Mouse (Mus musculus): ENCODE measurements around the gene Syt11. TPM values are rescaled to one million over a fixed set of nuclear protein-coding genes. Genes with fewer than 3 reads are reported as not detected.
"Not testable (repeated sequence)": the region's sequence is repeated elsewhere in the genome, so short reads cannot be mapped to it uniquely, and the experiment has no call there.

The Syt11 gene
- polyA plus RNA-seq, 1 experiment, result 9.5 TPM

- no peaks in the 10 kb centered on the region for H3K36me3 ChIP-seq (ENCODE audit: control insufficient read depth, insufficient read depth, low read length, poor library complexity, severe bottlenecking)
- H3K27ac ChIP-seq (ENCODE audit: insufficient read depth, low read length), result no peak overlapping the region
- no peak overlapping the region for H3K4me3 ChIP-seq (ENCODE audit: low read depth, low read length)
- no peaks in the 10 kb centered on the region for H3K27me3 ChIP-seq (ENCODE audit: control insufficient read depth, insufficient read depth, low read length, poor library complexity, severe bottlenecking)
- TF ChIP-seq EP300 (IDR thresholded peaks at IDR 0.05; ENCODE audit: insufficient read depth, low read depth, low read length) (no peak), POLR2A (IDR thresholded peaks at IDR 0.05; ENCODE audit: insufficient read depth, low read length) (no peak), CTCF (IDR thresholded peaks at IDR 0.05; ENCODE audit: low read depth, low read length) (no peak)
- no peaks in the 10 kb centered on the region for H3K4me1 ChIP-seq (ENCODE audit: control insufficient read depth, insufficient read depth, low read length)
- no peak overlapping the region for H3K9ac ChIP-seq (ENCODE audit: low read depth, poor library complexity, severe bottlenecking)
- H3K9me3 ChIP-seq (replicated peaks; ENCODE audit: control insufficient read depth, insufficient read depth, low read length, poor library complexity, severe bottlenecking), result no peaks in the 10 kb centered on the region
Measured at GRCm38 (mm10) chr3:88784889-88785288, 9.9 kb upstream of the Syt11 start.

GRCm38 (mm10) chr3:88773163-88773562 lies 1.8 kb downstream of the Syt11 start:
- H3K27me3 ChIP-seq (ENCODE audit: control insufficient read depth, insufficient read depth, low read length, poor library complexity, severe bottlenecking); H3K9me3 ChIP-seq (replicated peaks; ENCODE audit: control insufficient read depth, insufficient read depth, low read length, poor library complexity, severe bottlenecking); H3K9ac ChIP-seq (ENCODE audit: low read depth, poor library complexity, severe bottlenecking): not testable (repeated sequence)

GRCm38 (mm10) chr3:88772399-88772798 lies 2.6 kb downstream of the Syt11 start:
- H3K27ac ChIP-seq (ENCODE audit: insufficient read depth, low read length), result peak overlapping the region; percentile 51; the same call in 1 of the 2 replicates
- H3K9me3 ChIP-seq (replicated peaks; ENCODE audit: control insufficient read depth, insufficient read depth, low read length, poor library complexity, severe bottlenecking); H3K9ac ChIP-seq (ENCODE audit: low read depth, poor library complexity, severe bottlenecking); H3K4me3 ChIP-seq (ENCODE audit: low read depth, low read length); H3K4me1 ChIP-seq (ENCODE audit: control insufficient read depth, insufficient read depth, low read length); H3K27me3 ChIP-seq (ENCODE audit: control insufficient read depth, insufficient read depth, low read length, poor library complexity, severe bottlenecking); H3K36me3 ChIP-seq (ENCODE audit: control insufficient read depth, insufficient read depth, low read length, poor library complexity, severe bottlenecking): not testable (repeated sequence)

More at GRCm38 (mm10) chr3:88773163-88773562, 1.8 kb downstream of the Syt11 start:
- not testable (repeated sequence) for H3K27ac ChIP-seq (ENCODE audit: insufficient read depth, low read length); H3K36me3 ChIP-seq (ENCODE audit: control insufficient read depth, insufficient read depth, low read length, poor library complexity, severe bottlenecking); H3K4me1 ChIP-seq (ENCODE audit: control insufficient read depth, insufficient read depth, low read length); H3K4me3 ChIP-seq (ENCODE audit: low read depth, low read length)

GRCm38 (mm10) chr3:88771941-88772280 lies 3.1 kb downstream of the Syt11 start:
- H3K9ac ChIP-seq (ENCODE audit: low read depth, poor library complexity, severe bottlenecking); H3K4me1 ChIP-seq (ENCODE audit: control insufficient read depth, insufficient read depth, low read length); H3K27me3 ChIP-seq (ENCODE audit: control insufficient read depth, insufficient read depth, low read length, poor library complexity, severe bottlenecking); H3K9me3 ChIP-seq (replicated peaks; ENCODE audit: control insufficient read depth, insufficient read depth, low read length, poor library complexity, severe bottlenecking); H3K36me3 ChIP-seq (ENCODE audit: control insufficient read depth, insufficient read depth, low read length, poor library complexity, severe bottlenecking): not testable (repeated sequence)
- Histone ChIP-seq H3K27ac (ENCODE audit: insufficient read depth, low read length) (peak overlapping the region; percentile 77), H3K4me3 (ENCODE audit: low read depth, low read length) (peak overlapping the region; percentile 79)

DNA sequence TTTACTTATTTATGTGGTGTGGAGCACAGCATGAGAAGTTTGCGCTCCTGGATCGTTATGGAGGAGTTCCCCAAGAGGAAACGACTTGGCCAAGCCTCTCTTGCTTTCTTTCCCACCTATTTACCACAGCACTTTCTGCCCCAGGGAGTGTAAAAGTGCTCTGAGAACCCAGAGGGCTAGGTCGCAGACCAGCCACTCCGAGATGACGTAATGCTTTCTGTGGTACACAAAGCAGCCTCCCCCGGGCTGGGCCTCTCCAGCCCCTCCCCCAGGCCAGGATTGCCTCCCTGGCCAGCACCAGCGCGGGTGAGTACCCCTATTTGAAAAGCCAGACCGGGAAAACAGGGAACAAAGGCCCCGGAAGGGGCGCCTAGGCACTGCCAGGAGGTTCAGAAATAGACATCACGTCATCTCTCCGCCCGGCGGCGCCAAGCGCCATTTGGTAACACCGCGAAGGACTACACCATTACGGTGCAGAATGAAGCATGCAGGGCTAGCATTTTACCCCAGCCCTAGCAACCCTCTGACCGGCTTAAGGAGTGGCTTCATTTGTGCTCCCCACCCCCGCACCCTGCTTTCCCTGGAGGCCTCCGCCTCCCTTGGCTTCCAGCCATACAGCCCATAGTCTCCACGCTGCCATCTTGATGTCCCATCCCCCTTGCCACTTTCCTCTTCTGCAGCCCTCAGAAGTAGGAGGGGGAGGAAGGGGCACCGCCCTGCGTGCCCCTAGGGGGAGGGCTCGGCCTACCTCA lies 3.6 kb downstream of the Syt11 start:
- H3K4me1 ChIP-seq (ENCODE audit: control insufficient read depth, insufficient read depth, low read length); H3K27me3 ChIP-seq (ENCODE audit: control insufficient read depth, insufficient read depth, low read length, poor library complexity, severe bottlenecking); H3K9me3 ChIP-seq (replicated peaks; ENCODE audit: control insufficient read depth, insufficient read depth, low read length, poor library complexity, severe bottlenecking); H3K36me3 ChIP-seq (ENCODE audit: control insufficient read depth, insufficient read depth, low read length, poor library complexity, severe bottlenecking); H3K9ac ChIP-seq (ENCODE audit: low read depth, poor library complexity, severe bottlenecking): not testable (repeated sequence)
- Histone ChIP-seq H3K4me3 (ENCODE audit: low read depth, low read length) (peak overlapping the region; percentile 79), H3K27ac (ENCODE audit: insufficient read depth, low read length) (peak overlapping the region; percentile 77)

GRCm38 (mm10) chr3:88762401-88762831 lies 12.5 kb downstream of the Syt11 start:
- no peaks in the 10 kb centered on the region for H3K36me3 ChIP-seq (ENCODE audit: control insufficient read depth, insufficient read depth, low read length, poor library complexity, severe bottlenecking)
- no peak overlapping the region for H3K9ac ChIP-seq (ENCODE audit: low read depth, poor library complexity, severe bottlenecking)
- no peaks in the 10 kb centered on the region for H3K27me3 ChIP-seq (ENCODE audit: control insufficient read depth, insufficient read depth, low read length, poor library complexity, severe bottlenecking)
- H3K4me3 ChIP-seq (ENCODE audit: low read depth, low read length), result no peak overlapping the region
- H3K9me3 ChIP-seq (replicated peaks; ENCODE audit: control insufficient read depth, insufficient read depth, low read length, poor library complexity, severe bottlenecking), result no peaks in the 10 kb centered on the region
- no peak overlapping the region for H3K27ac ChIP-seq (ENCODE audit: insufficient read depth, low read length)
- TF ChIP-seq EP300 (IDR thresholded peaks at IDR 0.05; ENCODE audit: insufficient read depth, low read depth, low read length) (no peak), CTCF (IDR thresholded peaks at IDR 0.05; ENCODE audit: low read depth, low read length) (peak; percentile 63)
- no peaks in the 10 kb centered on the region for H3K4me1 ChIP-seq (ENCODE audit: control insufficient read depth, insufficient read depth, low read length)

DNA sequence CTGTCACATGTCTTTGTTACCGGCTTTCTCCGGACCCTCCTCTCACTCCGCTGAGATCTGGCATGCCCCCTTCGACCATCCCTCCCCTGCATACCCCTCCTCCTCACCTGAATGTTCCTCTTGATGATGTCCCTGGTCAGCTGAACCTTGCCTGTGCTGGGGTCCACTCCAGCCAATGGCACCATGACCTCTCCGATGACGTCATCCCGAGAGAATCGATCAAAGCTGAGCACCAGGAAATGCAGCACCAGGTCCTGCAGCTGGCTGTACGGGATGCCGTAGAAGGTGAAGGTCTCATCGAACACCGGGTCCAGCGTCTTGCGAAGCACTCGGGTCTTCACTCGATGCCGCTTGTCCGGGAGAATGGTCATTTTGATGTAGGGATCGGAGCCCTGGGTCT lies 13.3 kb downstream of the Syt11 start:
- no peaks in the 10 kb centered on the region for H3K27me3 ChIP-seq (ENCODE audit: control insufficient read depth, insufficient read depth, low read length, poor library complexity, severe bottlenecking)
- H3K27ac ChIP-seq (ENCODE audit: insufficient read depth, low read length), result no peak overlapping the region
- H3K9me3 ChIP-seq (replicated peaks; ENCODE audit: control insufficient read depth, insufficient read depth, low read length, poor library complexity, severe bottlenecking), result no peaks in the 10 kb centered on the region
- peak overlapping the region; percentile 41 for H3K4me3 ChIP-seq (ENCODE audit: low read depth, low read length)
- no peaks in the 10 kb centered on the region for H3K4me1 ChIP-seq (ENCODE audit: control insufficient read depth, insufficient read depth, low read length)
- TF ChIP-seq POLR2A (IDR thresholded peaks at IDR 0.05; ENCODE audit: insufficient read depth, low read length), result no peak
- no peak for TF ChIP-seq CTCF (IDR thresholded peaks at IDR 0.05; ENCODE audit: low read depth, low read length)
- no peak for TF ChIP-seq EP300 (IDR thresholded peaks at IDR 0.05; ENCODE audit: insufficient read depth, low read depth, low read length)
- no peaks in the 10 kb centered on the region for H3K36me3 ChIP-seq (ENCODE audit: control insufficient read depth, insufficient read depth, low read length, poor library complexity, severe bottlenecking)
- H3K9ac ChIP-seq (ENCODE audit: low read depth, poor library complexity, severe bottlenecking), result no peak overlapping the region
